Mouse (Mus musculus) 3T3-L1 (cell line): ENCODE results near the gene Ccr9.
"Not testable (repeated sequence)": the region's sequence is repeated elsewhere in the genome, so short reads cannot be mapped to it uniquely, and the experiment has no call there.

Experiments
- DNase-seq: peaks from one replicate; pipeline ENCODE4 v3.0.0-alpha.2; 2015; ENCODE audit warnings: low read depth, low spot score

Ccr9 gene

GRCm38 (mm10) chr9:123678327-123679105 is at the start of gene Ccr9, which contains the start of gene Slc6a20a:
Gene Ccr9, plus strand, starts transcription at chr9:123678439.
Gene Slc6a20a, minus strand, starts transcription at chr9:123678885.
- DNase-seq, result no peak

- DNase-seq, result no peak
Observed at GRCm38 (mm10) chr9:123631666-123632065, 46.6 kb upstream of the Ccr9 start.

GRCm38 (mm10) chr9:123632281-123632680 is 46.0 kb upstream of the Ccr9 start, which contains the start of gene Slc6a20b:
Gene Slc6a20b, minus strand, starts transcription at chr9:123632565.
- no peak for DNase-seq

- DNase-seq, result no peak
Observed at GRCm38 (mm10) chr9:123632993-123633392, 45.2 kb upstream of the Ccr9 start.

GRCm38 (mm10) chr9:123636771-123637170 is 41.5 kb upstream of the Ccr9 start:
- DNase-seq, result no peak

- DNase-seq, result no peak
Observed at GRCm38 (mm10) chr9:123638231-123638630, 40.0 kb upstream of the Ccr9 start.

GRCm38 (mm10) chr9:123638668-123639089 is 39.6 kb upstream of the Ccr9 start:
- peak; percentile 50 for DNase-seq

GRCm38 (mm10) chr9:123640106-123640505 is 38.1 kb upstream of the Ccr9 start:
- DNase-seq, result no peak

GRCm38 (mm10) chr9:123649785-123650511 is 28.3 kb upstream of the Ccr9 start:
- no peak for DNase-seq

GRCm38 (mm10) chr9:123651369-123651768 is 26.9 kb upstream of the Ccr9 start:
- no peak for DNase-seq

- no peak for DNase-seq
Observed at GRCm38 (mm10) chr9:123657457-123657856, 20.8 kb upstream of the Ccr9 start.

GRCm38 (mm10) chr9:123658981-123659380 is 19.3 kb upstream of the Ccr9 start:
- peak; percentile 4 for DNase-seq

- not testable (repeated sequence) for DNase-seq
Observed at GRCm38 (mm10) chr9:123659986-123660676, 18.1 kb upstream of the Ccr9 start.

GRCm38 (mm10) chr9:123665645-123666044 is 12.6 kb upstream of the Ccr9 start:
- DNase-seq, result peak; percentile 74

- DNase-seq, result no peak
Observed at GRCm38 (mm10) chr9:123679198-123679597, 959 bp downstream of the Ccr9 start.

- DNase-seq, result no peak
Observed at GRCm38 (mm10) chr9:123683704-123684103, 5.5 kb downstream of the Ccr9 start.

GRCm38 (mm10) chr9:123686206-123686605 is 8.0 kb downstream of the Ccr9 start:
- DNase-seq, result no peak

- no peak for DNase-seq
Observed at GRCm38 (mm10) chr9:123688227-123688626, 10.0 kb downstream of the Ccr9 start.

GRCm38 (mm10) chr9:123695634-123696302 is 17.5 kb downstream of the Ccr9 start:
- no peak for DNase-seq

GRCm38 (mm10) chr9:123701822-123702221 is 23.6 kb downstream of the Ccr9 start:
- no peak for DNase-seq

GRCm38 (mm10) chr9:123709226-123709625 is 31.0 kb downstream of the Ccr9 start:
- DNase-seq, result peak; percentile 11
